Mouse (Mus musculus) megakaryocyte, embryonic 14.5 days (primary cell): Measurements from ENCODE around the gene Ryr1.

ENCODE experiments used
- FLI1 ChIP-seq: IDR thresholded peaks from 2 replicates; pipeline ENCODE4 v1.6.1; 2012; ENCODE audit warnings: low read length, inconsistent platforms, mixed read lengths
- GATA1 ChIP-seq: IDR thresholded peaks from 3 replicates; pipeline ENCODE4 v1.6.1; 2012; ENCODE audit warnings: mixed read lengths, low read length, inconsistent platforms, borderline replicate concordance

DNA sequence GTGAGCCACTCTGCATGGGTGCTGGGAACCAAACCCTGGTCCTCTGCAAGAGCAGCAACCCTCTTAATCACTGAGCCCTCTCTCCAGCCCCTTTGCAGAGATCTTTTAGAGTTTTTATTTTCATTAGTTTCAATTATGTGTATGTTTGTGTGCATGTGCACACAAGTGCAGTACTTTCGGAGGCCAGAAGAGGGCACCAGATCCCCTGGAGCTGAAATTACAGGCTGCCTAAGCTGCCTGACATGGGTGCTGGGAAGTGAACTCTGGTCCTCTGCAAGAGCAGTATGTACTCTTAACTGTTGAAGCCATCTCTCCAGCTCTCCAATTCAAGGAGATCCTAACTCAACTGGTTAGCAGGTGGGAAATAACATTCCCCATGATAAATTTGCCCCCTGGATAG, 110.0 kb downstream of the Ryr1 start:
- TF ChIP-seq GATA1 = no peak
- no peak for TF ChIP-seq FLI1
